In genomic region chr9:20877118-20878040, GRCm38 (mm10) we compare ENCODE assay signal across 9 mouse cellular contexts. TPM values are rescaled to one million over a fixed set of nuclear protein-coding genes. Genes with fewer than 3 reads are reported as not detected.
A peak's percentile ranks its signal among the peaks of the same experiment; 100 is the strongest.
DNase-seq lines count a peak whose midpoint lies in the region; ATAC-seq lines count a peak whose summit lies in the region.
"Had no signal": no experiment of that assay in that cellular context is flagged by ENCODE, and none has a peak within 500 bp of the region (broad histone marks: within the 10 kb centered on the region; RNA-seq: fewer than 3 reads in every experiment).

No protein-coding gene starts in this region.

- H3K4me3 ChIP-seq in embryonic facial prominence, embryonic 11.5 days (ENCODE audit: low read depth, low read length), result peak overlapping the region; percentile 38
- H3K4me3 ChIP-seq in neural tube, embryonic 12.5 days, result peak overlapping the region; percentile 34

- H3K9ac ChIP-seq in embryonic facial prominence, embryonic 11.5 days (replicated peaks; ENCODE audit: low read length), result peak overlapping the region; percentile 32; the same call in 1 of the 2 replicates
- 0 out of 2 replicates have a peak overlapping the region, but pooled peaks have one; percentile 8 for H3K9ac ChIP-seq in neural tube, embryonic 12.5 days

- no peaks in the 10 kb centered on the region for H3K27me3 ChIP-seq in embryonic facial prominence, embryonic 11.5 days (ENCODE audit: control insufficient read depth, insufficient read depth, low read length)
- no peaks in the 10 kb centered on the region; the same call in none of the 2 replicates for H3K27me3 ChIP-seq in neural tube, embryonic 12.5 days (replicated peaks)

- ATAC-seq in embryonic facial prominence, embryonic 11.5 days (replicated peaks; ENCODE audit: insufficient number of reproducible peaks, low FRiP score, low TSS enrichment, low read depth), result 0 out of 2 replicates have a peak, but pooled peaks have one; percentile 2
- peak; percentile 68 for ATAC-seq in inflammation-experienced regulatory T-cells, adult 6 months
- peak; percentile 4; the same call in 1 of the 2 replicates for ATAC-seq in neural tube, embryonic 12.5 days (ENCODE audit: low FRiP score, low read depth)

- H3K9me3 ChIP-seq in embryonic facial prominence, embryonic 11.5 days (replicated peaks; ENCODE audit: control insufficient read depth, low read length), result no peaks in the 10 kb centered on the region
- no peaks in the 10 kb centered on the region for H3K9me3 ChIP-seq in neural tube, embryonic 12.5 days

- 34% methylated on average over 14 of the region's 14 CpGs for WGBS in embryonic facial prominence, embryonic 11.5 days
- WGBS in neural tube, embryonic 12.5 days, result 37% methylated on average over 14 of the region's 14 CpGs

- no peaks in the 10 kb centered on the region for H3K4me1 ChIP-seq in embryonic facial prominence, embryonic 11.5 days (ENCODE audit: control insufficient read depth, insufficient read depth, low read length)
- H3K4me1 ChIP-seq in neural tube, embryonic 12.5 days, result peaks cover 3% of the 10 kb centered on the region; the same call in 1 of the 2 replicates

- H3K36me3 ChIP-seq in embryonic facial prominence, embryonic 11.5 days (replicated peaks; ENCODE audit: control insufficient read depth, insufficient read depth, low read depth, low read length), result no peaks in the 10 kb centered on the region
- no peaks in the 10 kb centered on the region for H3K36me3 ChIP-seq in neural tube, embryonic 12.5 days

- peak; percentile 12 for DNase-seq in kidney, postnatal 10 days
- no peak for DNase-seq in kidney, postnatal 36 days
- DNase-seq in embryonic facial prominence, embryonic 11.5 days (ENCODE audit: low spot score), result no peak
- no peak for DNase-seq in T-cell, adult 2 months (ENCODE audit: low spot score)
- no peak for DNase-seq in spleen, adult 18-20 months
- no peak for DNase-seq in cerebellum, adult 11-12 months

- peak overlapping the region; percentile 40 for H3K4me2 ChIP-seq in embryonic facial prominence, embryonic 11.5 days (ENCODE audit: low read depth, low read length)
- peak overlapping the region; percentile 64 for H3K4me2 ChIP-seq in neural tube, embryonic 12.5 days (replicated peaks)

- no peak overlapping the region for H3K27ac ChIP-seq in embryonic facial prominence, embryonic 11.5 days (replicated peaks; ENCODE audit: low read depth, low read length)
- H3K27ac ChIP-seq in neural tube, embryonic 12.5 days, result no peak overlapping the region

RNA-seq across cellular contexts. Expression of gene Angptl6, which starts 2.1 kb away (rescaled TPM):
- 1.6 and 3.2 TPM in 2 replicates for polyA plus RNA-seq in embryonic facial prominence, embryonic 11.5 days (2014; fragmentation: Nextera tagmentation; extraction: Ambion mirVana)
- 1 to 10 TPM in 1 of 3 experiments, under 1 TPM in 2; 0.27 to 1.9 (median 0.63) TPM for polyA plus RNA-seq in inflammation-experienced regulatory T-cells, adult 6 months (2017; shearing (Covaris generic))
- polyA plus RNA-seq in neural tube, embryonic 12.5 days (2016; fragmentation: Nextera tagmentation; extraction: Ambion mirVana), result 5.8 and 6.7 TPM in 2 replicates

RNA-seq across cellular contexts. Expression of gene A230050P20Rik, which starts 8.9 kb away (rescaled TPM):
- polyA plus RNA-seq in embryonic facial prominence, embryonic 11.5 days (2014; fragmentation: Nextera tagmentation; extraction: Ambion mirVana), result 0.64 and 1.1 TPM in 2 replicates
- 10 to 100 TPM in 2 of 3 experiments, 1 to 10 TPM in 1; 9.9 to 16.8 (median 14.3) TPM for polyA plus RNA-seq in inflammation-experienced regulatory T-cells, adult 6 months (2017; shearing (Covaris generic))
- polyA plus RNA-seq in neural tube, embryonic 12.5 days (2016; fragmentation: Nextera tagmentation; extraction: Ambion mirVana), result 1.4 and 1.6 TPM in 2 replicates

RNA-seq across cellular contexts. Expression of gene Ppan, which starts 10.6 kb away (rescaled TPM):
- polyA plus RNA-seq in embryonic facial prominence, embryonic 11.5 days (2014; fragmentation: Nextera tagmentation; extraction: Ambion mirVana), result 64.3 and 65.0 TPM in 2 replicates
- polyA plus RNA-seq in inflammation-experienced regulatory T-cells, adult 6 months (2017; shearing (Covaris generic)), result 10 to 100 TPM; 16.1 to 28.8 (median 24.2) TPM
- polyA plus RNA-seq in neural tube, embryonic 12.5 days (2016; fragmentation: Nextera tagmentation; extraction: Ambion mirVana), result 54.1 and 58.6 TPM in 2 replicates

RNA-seq across cellular contexts. Expression of gene Eif3g, which starts 21.0 kb away (rescaled TPM):
- polyA plus RNA-seq in embryonic facial prominence, embryonic 11.5 days (2014; fragmentation: Nextera tagmentation; extraction: Ambion mirVana), result 352 TPM in 2 replicates
- polyA plus RNA-seq in inflammation-experienced regulatory T-cells, adult 6 months (2017; shearing (Covaris generic)), result 100 to 1,000 TPM; 159 to 219 (median 191) TPM
- 301 and 309 TPM in 2 replicates for polyA plus RNA-seq in neural tube, embryonic 12.5 days (2016; fragmentation: Nextera tagmentation; extraction: Ambion mirVana)

RNA-seq across cellular contexts. Expression of gene Rdh8, which starts 59.1 kb away (rescaled TPM):
- not detected in 2 replicates for polyA plus RNA-seq in embryonic facial prominence, embryonic 11.5 days (2014; fragmentation: Nextera tagmentation; extraction: Ambion mirVana)
- not detected for polyA plus RNA-seq in inflammation-experienced regulatory T-cells, adult 6 months (2017; shearing (Covaris generic))
- not detected in 2 replicates for polyA plus RNA-seq in neural tube, embryonic 12.5 days (2016; fragmentation: Nextera tagmentation; extraction: Ambion mirVana)
- polyA plus RNA-seq: large intestine, adult 2 months had no signal

Comparison
In these comparisons a context has a peak if more than half of its experiments do, and no peak if none do; other contexts are left out.
1. ATAC-seq: peak in every context shown above with its lines; median percentile 68 in inflammation-experienced regulatory T-cells, adult 6 months; 4 in neural tube, embryonic 12.5 days; 2 in embryonic facial prominence, embryonic 11.5 days.